Mouse (Mus musculus) bone marrow, adult 2 months (tissue): ENCODE data around the gene Cdk8. TPM values are rescaled to one million over a fixed set of nuclear protein-coding genes. Genes with fewer than 3 reads are reported as not detected.
A peak's percentile ranks its signal among the peaks of the same experiment; 100 is the strongest.

Source experiments
- H3K27ac ChIP-seq: fragments of 200-500 bp; 2 replicates; pipeline ENCODE4 v1.5.1; 2012; ENCODE audit warnings: low read depth, mild to moderate bottlenecking, control low read depth, inconsistent platforms, low read length; ENCODE audit not compliant: control insufficient read depth, poor library complexity, insufficient read depth
- H3K4me1 ChIP-seq: fragments of 200-500 bp; 2 replicates; pipeline ENCODE4 v1.6.1; 2011; ENCODE audit warnings: low read length; ENCODE audit not compliant: control insufficient read depth, insufficient read depth
- H3K4me3 ChIP-seq: fragments of 200-500 bp; replicated peaks from 2 replicates; pipeline ENCODE3; 2011; ENCODE audit warnings: mild to moderate bottlenecking, low read depth, low read length, control low read depth; ENCODE audit not compliant: control insufficient read depth
- CTCF ChIP-seq: fragments of 200-500 bp; IDR thresholded peaks from 2 replicates; pipeline ENCODE4 v1.5.1; 2011; ENCODE audit warnings: low read length, control low read depth; ENCODE audit not compliant: control insufficient read depth, insufficient read depth
- POLR2A ChIP-seq: fragments of 200-500 bp; IDR thresholded peaks from 2 replicates; pipeline ENCODE4 v1.6.1; 2011; ENCODE audit warnings: low read depth, mild to moderate bottlenecking, control low read depth, low read length, borderline replicate concordance; ENCODE audit not compliant: control insufficient read depth
- WGBS: fragments of 180-500 bp; shearing (Covaris S2); methylation state at CpG from one replicate; pipeline ENCODE4 v1.1.7; 2018; 5-methylcytosine and 5-hydroxymethylcytosine counted together
- polyA plus RNA-seq: library from polyadenylated mRNA; stranded (reverse); fragments of >200 nt; gene quantifications from 2 replicates; pipeline ENCODE4 v1.2.4, GENCODE M21; 2011; ENCODE audit warnings: low replicate concordance; ENCODE audit not compliant: missing spikeins, insufficient read depth, insufficient read length

Cdk8 gene
- polyA plus RNA-seq, 1 experiment = 28.8 TPM

DNA sequence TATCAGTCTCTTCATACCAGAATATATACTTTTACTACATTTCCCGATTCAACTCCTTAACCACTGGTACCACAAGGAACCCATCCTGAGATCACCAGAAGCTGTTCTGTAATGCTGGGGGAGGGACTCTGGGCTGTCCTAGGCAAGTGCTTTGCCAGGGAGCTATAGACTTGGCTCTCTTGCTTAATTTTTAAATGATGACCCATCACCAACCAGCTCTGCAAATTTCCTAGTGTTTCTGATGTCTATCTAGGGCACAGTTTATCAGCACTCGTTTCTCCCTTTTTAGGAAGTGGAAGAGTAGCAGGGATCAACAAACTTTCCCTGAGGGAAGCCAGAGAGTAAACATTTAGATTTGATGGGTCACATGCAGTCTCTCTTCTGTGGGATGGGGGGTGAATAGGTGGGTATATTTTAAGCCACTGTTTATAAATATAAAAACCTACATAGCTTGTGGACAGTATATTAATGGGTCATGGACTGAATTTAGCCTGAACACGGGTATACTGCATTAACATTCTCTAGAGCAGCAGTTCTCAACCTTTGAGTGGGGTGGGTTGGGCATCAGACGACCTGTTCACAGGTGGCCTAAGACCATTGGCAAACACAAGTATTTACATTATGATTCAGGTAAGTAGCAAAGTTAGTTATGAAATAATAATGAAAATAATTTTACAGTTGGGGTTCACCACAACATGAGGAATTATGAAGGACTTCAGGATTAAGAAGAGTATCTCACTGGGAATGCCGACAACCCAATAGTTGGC is 20.8 kb downstream of the Cdk8 start:
- no peak overlapping the region for H3K4me3 ChIP-seq
- WGBS = 71% methylated on average over 5 of the region's 5 CpGs
- peaks cover 4% of the 10 kb centered on the region for H3K4me1 ChIP-seq
- no peak overlapping the region for H3K27ac ChIP-seq
- TF ChIP-seq POLR2A = no peak
- no peak for TF ChIP-seq CTCF

DNA sequence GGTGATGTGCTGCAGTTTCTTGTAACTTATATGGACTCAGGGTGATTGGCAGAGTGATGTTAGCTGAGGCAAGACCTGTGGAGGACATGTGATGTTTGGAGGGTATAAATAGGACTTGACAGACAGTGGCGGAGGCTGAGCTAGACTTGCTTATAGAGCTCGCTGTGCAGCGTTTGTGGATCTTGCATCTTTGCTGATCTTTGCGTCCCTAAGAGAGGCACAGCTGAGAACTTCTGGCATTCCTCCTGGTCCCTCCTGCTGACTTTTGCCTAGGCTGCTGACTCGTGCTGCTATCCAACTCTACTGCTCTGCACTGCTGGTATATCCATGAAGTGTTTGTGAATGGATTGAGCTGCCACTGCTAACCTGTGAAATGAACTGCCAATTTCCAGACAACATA is 22.6 kb downstream of the Cdk8 start:
- Histone ChIP-seq H3K27ac (no peak overlapping the region), H3K4me1 (peaks cover 3% of the 10 kb centered on the region), H3K4me3 (no peak overlapping the region)
- TF ChIP-seq POLR2A (no peak), CTCF (no peak)
- 89% methylated on average over 5 of the region's 5 CpGs for WGBS

DNA sequence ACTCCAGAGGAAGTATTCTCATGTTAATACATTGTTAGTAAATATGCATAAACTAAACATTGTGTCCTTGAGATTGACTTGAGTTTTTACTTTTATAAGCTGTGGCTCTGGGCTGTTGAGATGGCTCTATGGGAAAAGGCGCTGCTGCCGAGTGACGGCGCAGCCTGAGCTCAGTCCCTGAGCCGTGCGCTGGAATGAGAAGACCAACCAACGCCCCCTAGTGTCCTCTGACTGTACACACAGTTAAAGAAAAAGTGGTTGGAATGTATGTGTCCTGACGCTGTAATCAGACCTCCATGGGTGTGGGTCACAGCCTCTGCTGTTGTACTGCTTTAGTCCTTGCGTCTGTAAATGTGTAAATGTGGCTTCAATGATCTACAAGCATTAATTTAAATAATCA is 29.0 kb downstream of the Cdk8 start:
- TF ChIP-seq CTCF (peak; percentile 31; the same call in 1 of the 2 replicates), POLR2A (no peak)
- WGBS = 84% methylated on average over 9 of the region's 9 CpGs
- Histone ChIP-seq H3K4me3 (no peak overlapping the region), H3K4me1 (no peaks in the 10 kb centered on the region), H3K27ac (no peak overlapping the region)

DNA sequence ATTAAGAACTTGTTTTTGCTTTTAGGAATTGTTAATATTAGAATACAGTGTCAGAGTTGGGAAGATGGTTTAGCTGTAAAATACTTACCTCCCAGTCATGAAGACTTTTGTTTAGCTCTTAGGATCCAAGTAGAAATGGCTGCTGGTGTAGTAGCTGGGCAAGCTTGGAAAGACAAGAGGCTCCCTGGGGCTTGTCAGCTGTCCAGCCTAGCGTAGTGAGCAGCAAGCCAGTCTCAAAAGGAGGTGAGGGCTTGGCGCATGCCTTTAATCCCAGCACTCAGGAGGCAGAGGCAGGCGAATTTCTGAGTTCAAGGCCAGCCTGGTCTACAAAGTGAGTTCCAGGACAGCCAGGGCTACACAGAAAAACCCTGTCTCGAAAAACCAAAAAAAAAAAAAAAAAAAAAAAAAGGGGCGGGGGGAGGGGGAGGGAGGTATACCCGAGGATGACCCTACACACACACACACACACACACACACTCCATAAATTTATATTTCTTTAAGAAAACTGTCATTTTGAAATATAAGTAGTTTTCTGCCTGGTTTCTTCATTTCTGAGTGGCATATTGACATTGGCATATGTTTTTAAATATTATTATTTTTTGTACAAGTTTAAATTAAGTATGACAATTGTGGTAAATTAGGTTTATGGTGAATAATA is 35.0 kb downstream of the Cdk8 start:
- no peak overlapping the region for H3K27ac ChIP-seq
- H3K4me3 ChIP-seq = no peak overlapping the region
- no peaks in the 10 kb centered on the region for H3K4me1 ChIP-seq
- TF ChIP-seq CTCF (no peak), POLR2A (no peak)
- WGBS = 75% methylated on average over 4 of the region's 6 CpGs

DNA sequence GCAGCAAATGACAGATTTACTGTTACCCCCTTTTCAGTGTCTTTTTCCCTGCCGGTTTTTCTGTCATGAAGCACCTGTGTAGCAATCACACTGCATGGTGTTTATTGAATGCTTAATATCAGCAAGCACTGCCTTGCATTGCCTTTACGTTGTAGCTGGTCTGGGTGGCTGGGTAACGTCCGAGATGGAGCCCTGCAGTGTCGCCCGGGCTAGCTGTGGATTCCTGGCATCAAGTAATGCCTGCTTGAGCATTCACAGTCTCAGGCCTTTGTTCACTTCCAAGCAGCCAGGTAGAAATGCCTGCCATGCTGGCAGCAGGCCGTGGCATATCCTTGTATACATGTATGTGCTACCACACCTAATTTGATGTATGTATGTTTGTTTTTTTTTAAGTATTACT is 36.7 kb downstream of the Cdk8 start:
- 89% methylated on average over 7 of the region's 7 CpGs for WGBS
- Histone ChIP-seq H3K4me1 (no peaks in the 10 kb centered on the region), H3K4me3 (no peak overlapping the region), H3K27ac (no peak overlapping the region)
- TF ChIP-seq POLR2A = no peak
- TF ChIP-seq CTCF = no peak

DNA sequence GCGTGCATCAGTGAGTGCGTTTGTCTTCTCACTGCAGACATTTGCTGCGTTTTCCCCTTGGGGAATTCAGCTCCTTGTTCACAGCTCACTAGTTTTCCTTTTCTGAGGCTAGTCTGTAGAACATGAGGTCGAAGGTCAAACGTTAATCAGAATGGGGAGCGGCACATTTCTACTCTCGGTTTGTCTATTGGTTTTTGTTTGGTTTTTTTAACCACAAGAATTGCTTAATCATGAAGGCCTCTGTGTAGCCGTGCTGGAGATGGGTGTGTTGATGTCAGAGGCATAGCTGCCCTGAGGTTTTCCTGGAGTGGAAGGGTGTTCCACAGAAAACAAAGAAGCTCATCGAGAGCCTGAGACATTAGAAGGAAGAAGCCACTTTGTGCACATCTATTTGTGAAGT is 39.6 kb downstream of the Cdk8 start:
- WGBS = 61% methylated on average over 9 of the region's 9 CpGs
- H3K4me3 ChIP-seq = no peak overlapping the region
- no peak for TF ChIP-seq CTCF
- no peak for TF ChIP-seq POLR2A
- no peaks in the 10 kb centered on the region for H3K4me1 ChIP-seq
- H3K27ac ChIP-seq = no peak overlapping the region

DNA sequence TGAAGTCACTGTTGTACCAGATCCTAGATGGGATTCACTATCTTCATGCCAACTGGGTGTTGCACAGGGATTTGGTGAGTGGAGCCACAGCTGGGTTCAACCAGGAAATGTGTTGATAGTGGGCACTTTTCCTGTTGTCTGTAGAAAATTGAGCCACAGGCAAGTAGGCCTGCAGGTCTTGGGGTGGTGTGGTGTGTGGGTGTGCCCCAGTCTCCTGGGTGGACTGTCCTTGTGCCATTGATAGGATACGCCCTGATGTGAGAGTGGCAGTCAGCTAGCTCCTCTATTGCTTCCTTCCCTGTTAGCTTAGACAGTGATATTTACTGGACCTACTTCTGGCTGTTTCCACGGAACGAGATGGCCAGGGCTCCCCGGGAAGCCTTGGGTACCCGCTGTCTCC is 40.6 kb downstream of the Cdk8 start:
- no peak for TF ChIP-seq CTCF
- TF ChIP-seq POLR2A = no peak
- no peaks in the 10 kb centered on the region for H3K4me1 ChIP-seq
- H3K27ac ChIP-seq = no peak overlapping the region
- WGBS = 89% methylated on average over 5 of the region's 5 CpGs
- no peak overlapping the region for H3K4me3 ChIP-seq

DNA sequence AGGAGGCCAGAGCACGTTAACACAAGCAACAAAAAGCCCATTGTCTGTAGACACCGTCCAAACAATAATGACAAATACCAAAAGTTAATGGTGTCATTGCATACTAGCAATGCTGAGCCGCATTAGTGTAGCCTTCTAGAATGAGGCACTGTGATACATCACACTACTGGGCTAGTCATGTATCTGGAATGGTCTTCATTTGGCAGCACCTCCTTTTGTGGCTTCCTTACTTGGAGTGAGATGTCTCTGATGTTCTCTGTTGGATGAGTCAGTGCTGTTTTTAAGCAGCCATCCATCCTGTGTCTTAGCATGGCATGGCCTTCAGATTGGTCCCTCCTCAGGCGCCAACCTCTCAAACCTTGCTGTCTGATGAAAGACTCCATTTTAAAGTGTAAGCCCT is 42.1 kb downstream of the Cdk8 start:
- Histone ChIP-seq H3K4me3 (no peak overlapping the region), H3K4me1 (no peaks in the 10 kb centered on the region), H3K27ac (no peak overlapping the region)
- TF ChIP-seq CTCF (no peak), POLR2A (no peak)
- WGBS = 90% methylated on average over 4 of the region's 4 CpGs
